Mouse (Mus musculus) liver, adult 2 months (tissue): ENCODE results near the gene Rcor3.

Source experiments
- CTCF ChIP-seq: fragments of 200-500 bp; IDR thresholded peaks from 2 replicates; pipeline ENCODE4 v1.5.1; 2011; ENCODE audit warnings: low read depth, low read length, control low read depth
- POLR2A ChIP-seq: fragments of 200-500 bp; IDR thresholded peaks from 2 replicates; pipeline ENCODE4 v1.6.1; 2011; ENCODE audit warnings: low read length, control low read depth; ENCODE audit not compliant: insufficient read depth; ENCODE audit errors: extremely low read depth

DNA sequence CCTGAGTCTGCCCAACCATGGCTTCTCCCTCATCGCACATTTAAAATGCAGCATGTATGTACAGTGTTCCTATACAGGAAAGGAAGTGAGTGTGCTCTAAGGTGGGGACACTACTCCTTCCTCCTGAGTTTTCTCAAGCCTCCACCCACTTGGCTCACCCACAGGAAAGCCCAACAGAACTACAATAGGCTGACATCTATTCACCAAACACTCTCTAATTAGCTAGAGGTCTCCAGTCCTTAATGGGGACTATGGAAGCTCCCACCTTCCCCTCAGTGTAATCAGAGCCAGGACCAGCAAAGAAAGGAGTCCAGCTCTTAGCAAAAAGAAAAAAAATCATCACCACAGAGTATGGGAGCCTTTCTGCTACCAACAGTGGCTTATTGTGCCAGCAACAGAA lies 63.0 kb downstream of the Rcor3 start:
- TF ChIP-seq CTCF (no peak), POLR2A (no peak)
